Mouse (Mus musculus) spleen, adult 2 months (tissue): Measurements from ENCODE around the gene Foxp2.

Experiments
- CTCF ChIP-seq: fragments of 200-500 bp; IDR thresholded peaks from 2 replicates; pipeline ENCODE4 v1.5.1; 2011; ENCODE audit warnings: mild to moderate bottlenecking, inconsistent platforms; ENCODE audit not compliant: insufficient read depth, insufficient read length, insufficient replicate concordance; ENCODE audit errors: extremely low read depth
- POLR2A ChIP-seq: fragments of 200-500 bp; IDR thresholded peaks from 2 replicates; pipeline ENCODE4 v1.6.1; 2011; ENCODE audit warnings: low read depth, low read length, inconsistent platforms

GRCm38 (mm10) chr6:14899021-14899610, 2.0 kb upstream of the Foxp2 start:
- TF ChIP-seq CTCF (no peak), POLR2A (no peak)
